Mouse (Mus musculus) lung, embryonic 14.5 days (tissue): ENCODE results near the gene Hkdc1. TPM values are rescaled to one million over a fixed set of nuclear protein-coding genes. Genes with fewer than 3 reads are reported as not detected.

ENCODE experiments used
- ATAC-seq: fragments of 200-750 bp; cut with Nextera tagmentation; 2 replicates; pipeline ENCODE4 v1.8.0; 2017; ENCODE audit warnings: mild to moderate bottlenecking, moderate TSS enrichment, moderate library complexity; ENCODE audit not compliant: insufficient read depth
- DNase-seq: peaks from one replicate; pipeline ENCODE4 v3.0.0-alpha.2; 2015
- H3K27ac ChIP-seq: fragments of 300-500 bp; sonication (generic); 2 replicates; pipeline ENCODE4 v1.5.1; 2014; ENCODE audit warnings: low read depth, mild to moderate bottlenecking, moderate library complexity
- H3K27me3 ChIP-seq: fragments of 300-500 bp; sonication (generic); 2 replicates; pipeline ENCODE4 v1.6.1; 2014; ENCODE audit warnings: low read length, control low read depth; ENCODE audit not compliant: insufficient read depth
- H3K36me3 ChIP-seq: fragments of 300-500 bp; sonication (generic); 2 replicates; pipeline ENCODE4 v1.6.1; 2014; ENCODE audit warnings: control low read depth; ENCODE audit not compliant: insufficient read depth
- H3K4me1 ChIP-seq: fragments of 300-500 bp; sonication (generic); 2 replicates; pipeline ENCODE4 v1.6.1; 2014; ENCODE audit warnings: antibody characterized with exemption, control low read depth; ENCODE audit not compliant: insufficient read depth
- H3K4me2 ChIP-seq: fragments of 300-500 bp; sonication (generic); 2 replicates; pipeline ENCODE4 v1.6.1; 2014; ENCODE audit warnings: mild to moderate bottlenecking
- H3K4me3 ChIP-seq: fragments of 300-500 bp; sonication (generic); 2 replicates; pipeline ENCODE4 v1.5.1; 2014; ENCODE audit warnings: low read depth, low read length
- H3K9ac ChIP-seq: fragments of 300-500 bp; sonication (generic); 2 replicates; pipeline ENCODE4 v1.6.1; 2014
- H3K9me3 ChIP-seq: fragments of 300-500 bp; sonication (generic); 2 replicates; pipeline ENCODE4 v1.6.1; 2016; ENCODE audit warnings: low read depth, low read length, control low read depth
- CTCF ChIP-seq: IDR thresholded peaks from 2 replicates; pipeline ENCODE4 v1.5.1; 2016; ENCODE audit warnings: antibody characterized with exemption, low read depth
- WGBS: fragments of 180-500 bp; shearing (Covaris S2); extraction: QIAGEN DNeasy Blood & Tissue Kit; methylation state at CpG from one replicate; pipeline ENCODE4 v1.1.7; 2014; 5-methylcytosine and 5-hydroxymethylcytosine counted together
- polyA plus RNA-seq: library from polyadenylated mRNA; unstranded; fragments of >200 nt; fragmentation: Nextera tagmentation; extraction: Ambion mirVana; gene quantifications from 2 replicates; pipeline ENCODE4 v1.2.1, GENCODE M21; 2014

Hkdc1 gene
- polyA plus RNA-seq, 1 experiment from 2014 or later = 1.5 TPM

DNA sequence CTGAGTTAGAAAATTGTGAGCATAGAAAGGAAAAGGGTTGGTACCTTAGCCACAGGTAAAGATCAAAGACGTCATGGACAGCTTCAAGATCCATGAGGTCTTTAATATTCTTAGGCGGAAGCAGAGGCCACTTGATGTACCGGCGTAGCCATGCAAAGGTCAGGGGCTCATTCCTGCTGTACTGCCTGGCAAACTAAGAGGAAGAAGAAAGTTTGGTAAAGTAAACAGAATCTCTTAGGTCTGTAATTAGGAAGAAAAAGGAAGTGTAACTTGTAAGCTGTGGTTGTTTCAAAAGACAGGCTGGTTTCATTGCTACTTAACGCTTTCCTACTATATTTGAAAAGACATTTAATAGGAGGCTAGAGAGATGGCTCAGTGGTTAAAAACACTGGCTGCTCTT, 8.1 kb upstream of the Hkdc1 start:
- peaks cover 73% of the 10 kb centered on the region for H3K36me3 ChIP-seq
- no peak for DNase-seq
- ATAC-seq = no peak
- H3K9me3 ChIP-seq = no peaks in the 10 kb centered on the region
- no peak overlapping the region for H3K27ac ChIP-seq
- no peak overlapping the region for H3K4me3 ChIP-seq
- H3K9ac ChIP-seq = no peak overlapping the region
- WGBS = 78% methylated on average over 5 of the region's 5 CpGs
- no peak for TF ChIP-seq CTCF
- H3K27me3 ChIP-seq = no peaks in the 10 kb centered on the region
- no peaks in the 10 kb centered on the region for H3K4me1 ChIP-seq
- H3K4me2 ChIP-seq = no peak overlapping the region

DNA sequence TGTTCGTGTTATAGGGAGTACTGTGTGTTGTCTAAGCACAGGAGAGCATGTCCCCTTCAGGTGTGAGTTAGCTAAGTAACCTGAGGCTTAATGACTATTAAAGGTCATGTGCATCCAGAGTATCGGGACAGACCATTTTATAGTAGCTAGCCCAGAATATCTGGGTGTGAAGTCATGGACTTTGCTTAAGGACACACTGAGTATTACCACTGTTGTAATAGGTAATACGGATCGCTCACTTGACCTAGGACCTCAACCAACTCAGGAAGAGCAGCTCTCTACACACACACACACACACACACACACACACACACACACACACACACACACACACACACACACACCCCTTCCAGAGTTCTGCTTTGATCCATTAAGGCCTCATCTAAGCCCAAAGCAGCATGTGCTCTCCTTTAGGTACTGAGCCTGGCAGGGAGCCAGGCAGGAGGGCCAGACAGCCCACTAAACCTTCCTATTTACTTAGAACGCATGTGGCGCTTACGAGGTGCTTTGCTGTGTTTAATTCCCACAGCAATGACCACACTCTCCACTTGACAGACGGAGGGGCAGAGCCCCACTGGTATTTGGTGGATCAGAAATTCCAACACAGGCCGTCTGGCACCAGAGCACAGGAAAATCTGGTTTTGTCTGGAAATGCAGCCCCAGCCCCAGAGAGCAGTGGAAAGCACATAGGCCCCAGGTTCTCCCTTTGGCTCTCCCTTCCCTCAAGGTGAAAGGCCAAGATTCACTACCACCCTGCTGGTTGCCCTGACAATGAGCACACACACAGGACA, 3.0 kb upstream of the Hkdc1 start:
- Histone ChIP-seq H3K9me3 (no peaks in the 10 kb centered on the region), H3K4me3 (no peak overlapping the region), H3K27me3 (no peaks in the 10 kb centered on the region), H3K27ac (peak overlapping the region; percentile 77), H3K4me1 (0 out of 2 replicates have a peak, but pooled peaks cover 2% of the 10 kb centered on the region), H3K4me2 (no peak overlapping the region), H3K36me3 (peaks cover 26% of the 10 kb centered on the region), H3K9ac (no peak overlapping the region)
- TF ChIP-seq CTCF = no peak
- WGBS = 40% methylated on average over 9 of the region's 9 CpGs
- ATAC-seq = peak; percentile 79
- DNase-seq = peak; percentile 67

DNA sequence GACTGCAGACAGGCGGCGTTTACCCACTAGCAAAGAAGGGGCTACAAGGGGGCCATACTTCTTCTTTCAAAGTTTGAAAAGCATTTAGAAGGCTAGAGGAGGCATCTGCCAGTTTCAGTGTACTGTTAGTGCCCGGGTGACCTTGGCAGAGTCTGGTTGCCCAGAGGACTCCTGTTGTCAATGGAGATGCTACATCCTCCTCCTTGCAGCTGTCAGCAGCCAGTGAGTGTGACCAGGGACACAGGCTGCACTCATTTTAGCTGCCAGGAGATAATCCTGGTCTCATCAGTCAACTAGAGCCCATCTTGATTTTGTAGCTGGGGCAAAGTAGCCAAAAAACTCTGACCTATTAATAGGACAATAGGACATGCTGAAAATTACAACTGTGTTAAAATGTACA, 1.2 kb downstream of the Hkdc1 start:
- ATAC-seq (no peak), DNase-seq (no peak)
- Histone ChIP-seq H3K4me3 (no peak overlapping the region), H3K36me3 (no peaks in the 10 kb centered on the region), H3K27ac (peak overlapping the region; percentile 55), H3K9ac (no peak overlapping the region), H3K27me3 (no peaks in the 10 kb centered on the region), H3K4me1 (0 out of 2 replicates have a peak, but pooled peaks cover 4% of the 10 kb centered on the region), H3K9me3 (no peaks in the 10 kb centered on the region), H3K4me2 (peak overlapping the region; percentile 13; the same call in 1 of the 2 replicates)
- 67% methylated on average over 3 of the region's 3 CpGs for WGBS
- no peak for TF ChIP-seq CTCF

DNA sequence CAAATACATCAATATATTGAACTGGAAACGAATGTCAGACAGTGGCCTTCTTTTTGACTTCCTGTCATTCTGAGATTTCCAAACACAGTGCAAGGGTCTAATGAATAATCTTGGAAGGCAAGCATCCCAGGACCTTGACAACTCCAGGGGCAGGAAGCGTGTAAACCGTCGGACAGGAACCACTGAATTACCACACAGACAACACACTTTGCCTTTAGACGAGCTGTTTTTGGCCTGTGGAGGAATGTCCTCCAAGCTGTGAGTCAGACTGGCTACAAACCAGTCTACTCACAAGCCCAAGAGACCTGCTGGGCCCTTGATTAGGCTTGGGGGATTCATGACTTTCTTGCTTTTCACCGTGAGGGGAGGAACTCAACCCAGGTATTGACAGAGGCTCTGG, 1.9 kb downstream of the Hkdc1 start:
- ATAC-seq (no peak), DNase-seq (peak; percentile 22)
- Histone ChIP-seq H3K4me3 (no peak overlapping the region), H3K36me3 (no peaks in the 10 kb centered on the region), H3K4me1 (0 out of 2 replicates have a peak, but pooled peaks cover 4% of the 10 kb centered on the region), H3K27me3 (no peaks in the 10 kb centered on the region), H3K4me2 (no peak overlapping the region), H3K9ac (no peak overlapping the region), H3K9me3 (no peaks in the 10 kb centered on the region), H3K27ac (no peak overlapping the region; the same call in 1 of the 2 replicates)
- no peak for TF ChIP-seq CTCF
- WGBS = 42% methylated on average over 6 of the region's 6 CpGs

DNA sequence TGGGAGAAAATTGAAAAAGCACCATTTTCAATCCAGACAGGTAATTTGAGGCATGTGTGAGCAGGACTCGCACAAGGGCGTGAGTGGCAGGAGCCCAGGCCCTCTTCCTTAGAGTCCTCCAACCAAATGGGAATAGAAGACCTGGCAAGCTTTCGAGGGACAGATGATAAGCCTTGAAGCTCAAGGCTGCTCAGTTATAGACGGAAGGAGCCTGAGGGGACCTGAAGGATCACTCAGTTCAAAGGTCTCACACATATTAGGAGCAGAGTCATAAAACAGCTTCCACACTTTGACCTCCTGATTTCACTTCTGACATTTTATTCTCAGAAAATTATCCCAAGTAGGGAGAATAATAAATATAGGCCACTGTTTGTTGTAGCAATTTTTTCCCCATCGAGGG, 2.9 kb downstream of the Hkdc1 start:
- Histone ChIP-seq H3K9me3 (no peaks in the 10 kb centered on the region), H3K36me3 (no peaks in the 10 kb centered on the region), H3K4me3 (no peak overlapping the region), H3K4me1 (0 out of 2 replicates have a peak, but pooled peaks cover 4% of the 10 kb centered on the region), H3K9ac (no peak overlapping the region), H3K27ac (no peak overlapping the region), H3K27me3 (no peaks in the 10 kb centered on the region), H3K4me2 (no peak overlapping the region)
- DNase-seq (no peak), ATAC-seq (no peak)
- TF ChIP-seq CTCF = no peak
- 69% methylated on average over 5 of the region's 5 CpGs for WGBS

DNA sequence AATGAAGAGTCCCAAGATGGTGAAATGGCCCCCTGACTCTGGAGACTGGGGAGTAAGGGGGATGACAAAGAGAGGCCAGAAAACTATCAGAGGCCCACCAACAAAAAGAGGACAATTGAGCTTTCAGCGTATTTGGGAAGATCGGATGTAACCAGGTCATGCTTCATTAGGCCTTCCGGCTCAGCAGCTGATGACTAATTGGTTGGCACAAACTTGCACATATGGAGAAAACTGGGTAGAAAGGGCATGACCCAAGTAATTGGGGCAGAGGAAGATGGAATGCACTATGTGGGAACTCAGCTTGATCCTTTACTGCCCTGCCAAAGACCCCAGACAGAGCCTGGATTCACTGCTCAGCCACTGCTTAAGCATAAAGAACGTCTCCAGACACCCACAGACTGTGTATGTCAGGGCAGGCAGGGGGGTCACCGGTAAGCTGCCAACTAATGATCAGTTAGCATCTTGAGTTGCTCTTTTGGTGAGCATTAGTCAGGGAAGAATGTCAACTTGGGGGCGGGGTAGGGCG, 3.4 kb downstream of the Hkdc1 start:
- H3K27me3 ChIP-seq = no peaks in the 10 kb centered on the region
- H3K4me2 ChIP-seq = no peak overlapping the region
- 0 out of 2 replicates have a peak, but pooled peaks cover 4% of the 10 kb centered on the region for H3K4me1 ChIP-seq
- ATAC-seq (no peak), DNase-seq (no peak)
- no peaks in the 10 kb centered on the region for H3K36me3 ChIP-seq
- no peak for TF ChIP-seq CTCF
- H3K4me3 ChIP-seq = no peak overlapping the region
- WGBS = 75% methylated on average over 7 of the region's 7 CpGs
- no peak overlapping the region for H3K27ac ChIP-seq
- no peak overlapping the region for H3K9ac ChIP-seq
- H3K9me3 ChIP-seq = no peaks in the 10 kb centered on the region

DNA sequence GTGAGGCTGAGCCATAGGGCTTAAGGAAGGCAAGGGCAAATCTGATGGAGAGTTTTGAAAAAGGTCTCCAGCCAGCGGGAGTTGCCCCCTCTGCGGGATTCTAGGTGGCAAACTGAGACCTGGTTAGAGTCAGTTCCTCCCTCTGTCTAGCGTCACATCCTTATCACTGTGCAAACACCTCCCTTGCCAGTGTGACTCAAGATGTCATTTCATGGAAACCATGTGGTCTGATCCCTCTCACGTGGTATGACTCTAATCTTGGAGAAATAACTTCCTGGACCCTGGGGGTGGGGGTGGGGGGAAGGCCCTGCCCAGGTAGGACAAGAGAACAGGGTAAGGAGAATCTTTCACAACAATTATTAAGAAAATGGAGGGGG, 8.7 kb downstream of the Hkdc1 start:
- Histone ChIP-seq H3K4me2 (peak overlapping the region; percentile 23; the same call in 1 of the 2 replicates), H3K27me3 (no peaks in the 10 kb centered on the region), H3K9me3 (no peaks in the 10 kb centered on the region), H3K9ac (no peak overlapping the region), H3K36me3 (no peaks in the 10 kb centered on the region), H3K4me1 (0 out of 2 replicates have a peak, but pooled peaks cover 4% of the 10 kb centered on the region), H3K27ac (peak overlapping the region; percentile 89), H3K4me3 (no peak overlapping the region)
- 6% methylated on average over 4 of the region's 4 CpGs for WGBS
- peak; percentile 51 for DNase-seq
- TF ChIP-seq CTCF = no peak
- ATAC-seq = peak; percentile 57; the same call in 1 of the 2 replicates
